Mouse (Mus musculus): ENCODE data around the gene D1Ertd622e.
"Not testable (repeated sequence)": the region's sequence is repeated elsewhere in the genome, so short reads cannot be mapped to it uniquely, and the experiment has no call there.

The D1Ertd622e gene

GRCm38 (mm10) chr1:97580680-97581079, 81.2 kb downstream of the D1Ertd622e start:
- in situ Hi-C loops (cut with MboI, MseI): not testable (repeated sequence)

DNA sequence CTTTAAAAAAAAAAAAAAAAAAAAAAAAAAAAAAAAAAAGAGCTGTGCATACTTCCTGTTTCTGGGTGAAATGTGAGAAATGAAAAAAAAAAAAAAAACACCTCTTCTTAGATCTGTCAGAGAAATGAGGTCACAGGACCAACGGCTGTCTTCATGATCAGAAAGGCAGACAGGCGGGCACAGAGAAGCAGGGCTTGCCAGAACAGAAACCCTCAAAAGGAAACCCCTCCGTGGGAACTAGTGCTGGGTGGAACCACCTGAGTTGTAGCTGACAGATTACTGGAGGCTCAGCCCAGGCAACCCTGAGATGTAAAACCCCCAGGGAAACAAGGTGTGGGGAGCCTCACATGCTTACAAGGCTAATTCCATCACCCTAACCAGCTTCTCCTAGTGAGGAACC, 81.6 kb downstream of the D1Ertd622e start:
- in situ Hi-C loops (cut with MboI, MseI): no loop called here

DNA sequence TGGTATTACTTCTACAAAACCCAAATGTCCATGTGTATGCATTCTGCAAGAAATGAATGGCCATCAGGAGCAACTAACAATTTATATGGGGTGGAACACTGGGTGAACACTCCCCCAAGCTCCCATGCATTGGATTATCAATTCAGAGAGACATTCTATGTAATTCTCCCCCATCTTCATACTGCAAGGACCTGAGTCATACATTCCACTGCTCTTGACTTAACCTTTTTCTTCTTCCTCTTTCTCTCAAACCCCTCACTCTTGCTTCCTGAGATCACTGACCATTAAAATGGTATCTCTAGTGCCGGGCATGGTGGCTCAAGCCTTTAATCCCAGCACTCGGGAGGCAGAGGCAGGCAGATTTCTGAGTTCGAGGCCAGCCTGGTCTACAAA, 83.9 kb downstream of the D1Ertd622e start:
- in situ Hi-C loops (cut with MboI, MseI): no loop called here

- in situ Hi-C loops (cut with MboI, MseI): no loop called here
Observed at GRCm38 (mm10) chr1:97577062-97578024, 84.5 kb downstream of the D1Ertd622e start.

DNA sequence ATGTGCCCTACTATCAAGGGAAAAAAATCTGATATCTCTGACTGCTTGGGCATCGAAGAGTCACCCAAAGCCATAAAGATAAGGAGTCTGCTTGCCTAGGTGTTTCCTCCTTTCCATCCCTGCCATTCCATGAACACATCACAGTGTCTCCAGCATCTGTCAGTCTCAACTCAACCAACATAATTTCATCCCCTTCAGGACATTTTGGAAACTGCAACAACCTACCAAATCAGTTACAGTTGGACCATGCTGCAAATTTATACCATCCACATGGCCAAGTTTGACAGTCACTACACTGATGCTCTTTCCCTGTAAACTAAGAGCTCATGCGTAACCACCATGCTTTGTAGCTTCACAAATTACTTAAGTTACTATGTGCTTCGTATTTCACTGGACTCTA, 85.3 kb downstream of the D1Ertd622e start:
- in situ Hi-C loops (cut with MboI, MseI): no loop called here

GRCm38 (mm10) chr1:97570814-97571213, 91.1 kb downstream of the D1Ertd622e start:
- in situ Hi-C loops (cut with MboI, MseI): no loop called here

DNA sequence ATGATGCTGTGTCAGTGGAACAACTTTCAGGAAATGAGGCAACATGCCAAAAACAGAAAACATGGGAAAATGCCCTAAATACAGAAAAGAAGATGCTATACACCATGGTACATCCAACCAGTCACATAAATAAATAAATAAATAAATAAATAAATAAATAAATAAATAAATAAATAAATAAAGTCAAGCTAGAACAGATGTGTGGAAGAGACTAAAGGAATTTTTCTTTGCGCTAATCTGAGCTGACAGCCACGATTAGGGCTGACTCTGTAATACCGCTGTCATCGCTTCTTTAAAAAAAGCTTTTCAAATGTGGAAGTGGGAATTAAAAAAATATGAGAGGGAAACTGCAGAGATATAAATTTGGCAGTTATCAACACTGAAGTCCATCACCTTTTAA, 93.9 kb downstream of the D1Ertd622e start:
- in situ Hi-C loops (cut with MboI, MseI): no loop called here

GRCm38 (mm10) chr1:97564641-97565040, 97.2 kb downstream of the D1Ertd622e start:
- in situ Hi-C loops (cut with MboI, MseI): no loop called here

GRCm38 (mm10) chr1:97562867-97563266, 99.0 kb downstream of the D1Ertd622e start:
- in situ Hi-C loops (cut with MboI, MseI): no loop called here

All from regulatory T cell (primary cell).